Mouse (Mus musculus) embryonic fibroblast, embryonic 13.5 days (primary cell): ENCODE data around the gene Ralgapa1.

Experiments
- CTCF ChIP-seq: IDR thresholded peaks from 2 replicates; pipeline ENCODE4 v1.5.1; 2011; ENCODE audit warnings: mild to moderate bottlenecking, control low read depth, low read length, moderate library complexity, borderline replicate concordance; ENCODE audit not compliant: insufficient read depth
- POLR2A ChIP-seq: IDR thresholded peaks from 2 replicates; pipeline ENCODE4 v1.6.1; 2011; ENCODE audit warnings: low read depth, mild to moderate bottlenecking, control low read depth, low read length, moderate library complexity

GRCm38 (mm10) chr12:55569676-55570075 lies 251.3 kb downstream of the Ralgapa1 start:
- TF ChIP-seq CTCF: no peak
- TF ChIP-seq POLR2A: no peak
